Mouse (Mus musculus) Muller cell, postnatal 12 days (primary cell): ENCODE data around the gene Sult6b2.

Source experiments
- DNase-seq: peaks from one replicate; pipeline ENCODE4 v3.0.0-alpha.2; 2015; ENCODE audit errors: inconsistent ontology term

The Sult6b2 gene

DNA sequence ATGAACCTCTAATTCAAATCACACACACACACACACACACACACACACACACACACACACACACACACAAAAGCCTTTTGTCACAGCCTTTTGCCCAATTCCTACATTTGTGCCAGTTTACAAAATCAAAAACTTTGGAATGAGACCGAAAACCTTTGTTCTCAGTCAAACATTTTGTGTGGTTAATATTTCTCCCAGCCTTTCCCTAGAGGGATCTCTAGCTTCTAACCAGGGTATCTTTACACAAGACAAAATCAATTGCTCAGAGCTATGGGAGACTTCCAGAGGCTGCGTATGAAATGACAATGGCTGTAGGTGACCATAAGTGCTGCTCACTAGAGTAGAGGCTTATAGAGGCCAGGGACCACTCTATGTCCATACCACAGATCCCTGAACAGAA, 66.1 kb downstream of the Sult6b2 start:
- no peak for DNase-seq

DNA sequence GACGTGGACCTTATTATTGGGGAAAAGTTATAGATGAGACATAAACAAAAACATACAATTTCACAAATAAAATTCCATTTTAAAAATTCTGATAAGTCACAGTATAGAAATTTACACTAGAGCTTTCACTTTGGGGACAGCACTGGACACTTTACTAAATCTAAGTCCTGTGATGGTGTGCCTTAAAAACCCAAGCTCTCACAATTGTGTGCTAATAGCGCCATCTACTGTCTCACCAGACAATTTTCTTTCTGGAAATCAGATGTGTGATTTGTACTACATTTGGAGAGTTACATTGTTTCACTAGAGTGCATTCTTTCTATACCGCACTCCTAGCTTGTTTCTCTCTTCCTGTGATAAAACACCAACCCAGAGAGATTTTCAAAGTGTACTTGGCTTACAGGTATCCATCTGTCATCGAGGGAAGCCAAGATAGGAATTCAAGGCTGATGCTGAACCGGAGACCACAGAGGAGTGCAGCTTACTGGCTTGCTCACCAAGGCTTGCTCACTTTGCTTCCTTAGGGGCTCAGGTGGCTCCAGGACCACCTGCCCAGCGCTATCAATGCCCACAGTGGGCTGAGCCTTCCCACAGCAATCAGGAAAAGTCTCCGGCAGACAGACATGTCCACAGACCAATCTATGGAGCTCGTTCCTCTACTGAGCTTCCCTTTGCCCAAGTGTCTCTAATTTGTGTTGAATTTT, 68.8 kb downstream of the Sult6b2 start:
- peak; percentile 24 for DNase-seq
